Mouse (Mus musculus): ENCODE measurements around the gene Sele.

Sele gene

GRCm38 (mm10) chr1:164070461-164070860 is 22.4 kb downstream of the Sele start:
- in situ Hi-C loops (cut with MboI, MseI) = loop anchor here (25.0 kb wide), 1 partner anchor 1742 kb away; no protein-coding TSS in a partner anchor

DNA sequence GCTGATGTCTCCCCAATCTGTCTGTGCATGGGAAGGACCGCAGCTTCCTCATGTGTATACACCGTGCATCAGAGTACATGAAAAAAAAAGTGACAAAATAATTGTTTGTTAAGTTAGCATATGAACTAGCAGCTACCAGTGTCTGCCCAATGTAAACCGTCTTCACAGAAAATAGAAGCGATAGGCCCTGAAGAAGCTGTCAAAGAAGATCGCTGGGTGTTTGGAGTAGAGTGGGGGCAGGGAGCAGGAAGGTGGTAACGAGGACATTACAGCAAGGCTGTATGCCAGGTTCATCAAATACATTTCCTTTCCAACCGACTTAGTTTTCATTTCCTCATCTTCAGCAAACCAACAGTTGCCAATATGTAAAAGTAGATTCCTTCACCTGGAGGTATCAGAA is 23.1 kb downstream of the Sele start:
- in situ Hi-C loops (cut with MboI, MseI) = loop anchor here (25.0 kb wide), 1 partner anchor 1741 kb away; no protein-coding TSS in a partner anchor

DNA sequence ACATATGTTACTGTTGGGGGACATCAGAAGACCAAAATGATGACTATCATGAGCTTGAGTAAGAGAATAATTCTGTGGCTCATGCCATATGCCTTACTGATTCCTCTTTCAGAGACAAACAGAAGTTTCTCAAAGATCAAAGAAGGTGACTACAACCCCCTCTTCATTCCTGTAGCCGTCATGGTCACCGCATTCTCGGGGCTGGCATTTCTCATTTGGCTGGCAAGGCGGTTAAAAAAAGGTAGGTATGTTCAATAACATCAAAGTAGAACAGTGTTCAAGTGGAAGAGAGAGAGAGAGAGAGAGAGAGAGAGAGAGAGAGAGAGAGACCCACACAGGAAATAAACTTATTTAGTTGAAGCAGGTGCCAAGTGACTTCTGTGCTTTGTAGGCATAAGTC is 24.0 kb downstream of the Sele start:
- in situ Hi-C loops (cut with MboI, MseI) = loop anchor here (25.0 kb wide), 1 partner anchor 1740 kb away; no protein-coding TSS in a partner anchor

DNA sequence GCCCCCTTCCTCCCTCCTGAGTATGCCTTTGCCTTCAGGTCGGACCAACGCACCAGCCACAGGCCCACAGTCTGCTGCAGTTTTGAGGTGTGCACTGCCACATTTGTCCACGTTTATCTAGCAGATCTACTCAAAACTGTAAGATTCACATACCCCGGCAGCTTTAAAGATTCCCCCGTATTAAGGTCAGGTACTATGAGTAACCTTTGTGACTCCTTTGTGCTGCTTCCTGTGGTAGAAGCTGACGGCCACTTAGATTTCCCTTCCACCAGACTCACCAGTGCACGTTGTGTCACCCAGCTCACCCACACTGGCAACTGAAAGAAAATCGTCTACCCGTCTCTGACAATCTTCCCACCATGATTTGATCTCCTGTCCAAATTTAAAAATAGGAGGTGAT is 25.1 kb downstream of the Sele start:
- in situ Hi-C loops (cut with MboI, MseI) = loop anchor here (25.0 kb wide), 1 partner anchor 1739 kb away; no protein-coding TSS in a partner anchor

DNA sequence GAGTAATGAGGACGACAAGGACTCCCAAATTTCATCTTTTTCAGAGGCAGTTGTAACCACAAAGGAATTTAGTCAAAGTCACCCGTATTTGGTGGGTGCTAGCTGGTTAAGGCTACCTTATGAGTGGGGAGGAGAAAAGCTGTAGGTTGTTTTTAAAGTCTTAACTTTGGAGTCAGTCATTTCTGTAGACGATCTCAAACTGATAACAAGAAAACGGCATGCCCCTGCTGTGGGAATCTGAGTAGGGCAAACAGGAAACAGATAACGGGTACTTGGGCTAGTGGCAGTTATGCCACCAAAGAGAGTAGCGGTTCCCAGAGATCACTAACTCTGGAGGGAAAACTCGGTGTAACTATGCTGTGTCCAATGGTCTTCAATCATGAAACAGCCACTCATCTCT is 25.8 kb downstream of the Sele start:
- in situ Hi-C loops (cut with MboI, MseI) = loop anchor here (25.0 kb wide), 1 partner anchor 1738 kb away; no protein-coding TSS in a partner anchor

DNA sequence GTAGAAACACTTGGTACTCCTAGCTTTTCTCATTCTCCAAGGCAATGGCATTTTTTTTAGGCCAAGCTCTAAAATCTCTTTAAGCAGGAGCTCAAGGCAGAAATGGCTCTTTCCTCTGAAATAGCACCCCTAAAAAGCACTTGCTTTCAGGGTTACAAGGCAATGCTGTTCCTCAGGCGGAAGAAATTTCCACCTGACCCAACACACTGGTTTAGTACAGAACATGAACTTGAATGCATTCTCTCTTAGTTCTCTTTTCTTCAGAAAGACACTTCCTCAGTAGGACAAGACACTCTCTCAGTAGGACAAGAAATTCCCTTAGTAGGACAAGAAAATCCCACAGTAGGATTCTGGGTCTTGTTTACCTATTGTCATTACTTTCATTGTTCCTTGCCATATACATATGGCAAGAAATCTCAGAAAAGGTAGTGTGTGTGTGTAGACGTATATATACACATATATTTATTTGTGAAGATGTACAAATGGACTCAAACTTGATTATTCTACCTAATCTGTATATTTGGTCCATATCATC is 26.6 kb downstream of the Sele start:
- in situ Hi-C loops (cut with MboI, MseI) = loop anchor here (25.0 kb wide), 1 partner anchor 1738 kb away; no protein-coding TSS in a partner anchor

- in situ Hi-C loops (cut with MboI, MseI) = no loop called here
Observed at GRCm38 (mm10) chr1:164075416-164075815, 27.4 kb downstream of the Sele start.

DNA sequence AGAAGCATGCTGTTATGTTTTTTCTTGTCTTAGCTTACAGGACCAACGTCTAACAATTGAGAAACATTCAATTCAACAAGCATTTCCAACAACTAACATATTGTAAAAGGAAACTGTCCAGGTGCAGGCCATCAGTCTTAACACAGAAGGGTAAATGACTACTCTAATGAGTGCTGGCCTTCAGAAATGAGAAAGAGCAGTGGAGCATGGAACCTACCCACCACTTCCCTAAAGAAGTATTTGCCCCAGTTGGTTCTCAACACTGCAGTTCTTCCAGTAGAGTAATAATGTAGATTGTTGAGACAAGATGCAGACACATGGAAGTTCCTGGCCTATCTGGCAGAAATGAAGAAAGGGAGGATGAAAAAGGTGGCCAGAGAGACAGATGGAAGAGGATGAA is 28.4 kb downstream of the Sele start:
- in situ Hi-C loops (cut with MboI, MseI) = no loop called here

DNA sequence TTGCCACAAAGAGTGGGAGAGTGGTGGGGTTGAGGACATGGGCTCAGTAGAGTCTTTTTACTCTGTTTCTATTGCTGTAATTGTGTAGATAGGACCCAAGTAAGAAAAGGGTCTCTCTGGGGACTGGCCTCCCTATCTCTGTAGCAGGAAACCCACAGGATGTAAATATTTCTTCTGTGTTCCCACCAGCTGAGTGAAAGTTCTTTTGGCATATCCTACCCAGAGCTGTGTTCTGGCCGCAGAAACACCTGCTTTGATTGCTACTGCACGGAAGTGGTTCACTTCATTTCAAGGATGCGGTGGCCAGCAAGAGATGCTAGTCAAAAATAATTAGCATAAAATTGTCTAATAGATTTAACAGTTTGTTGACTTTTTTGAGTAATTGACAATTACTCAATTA is 29.0 kb downstream of the Sele start:
- in situ Hi-C loops (cut with MboI, MseI) = no loop called here

- in situ Hi-C loops (cut with MboI, MseI) = no loop called here
Observed at GRCm38 (mm10) chr1:164078323-164078741, 30.3 kb downstream of the Sele start.

DNA sequence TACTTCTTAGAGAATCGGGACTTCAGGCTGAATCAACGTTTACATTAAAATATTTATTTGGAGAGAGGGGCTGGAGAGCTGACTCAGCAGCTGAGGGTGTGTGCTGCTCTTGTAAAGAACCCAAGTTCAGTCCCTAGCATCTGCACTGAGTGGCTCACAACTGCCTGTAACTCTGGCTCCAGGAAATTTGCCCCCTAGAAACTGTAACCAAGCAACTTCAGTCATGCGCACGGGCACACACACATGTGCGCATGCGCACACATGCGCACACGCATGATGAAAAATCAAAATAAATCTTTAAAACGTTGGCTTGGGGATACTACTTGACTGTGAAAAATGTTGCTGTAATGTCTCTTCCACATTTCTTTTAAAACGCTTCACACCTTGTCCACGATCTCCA is 31.1 kb downstream of the Sele start:
- in situ Hi-C loops (cut with MboI, MseI) = no loop called here

GRCm38 (mm10) chr1:164083046-164083445 is 35.0 kb downstream of the Sele start:
- in situ Hi-C loops (cut with MboI, MseI) = no loop called here

- in situ Hi-C loops (cut with MboI, MseI) = no loop called here
Observed at GRCm38 (mm10) chr1:164086797-164087196, 38.8 kb downstream of the Sele start.

- in situ Hi-C loops (cut with MboI, MseI) = no loop called here
Observed at GRCm38 (mm10) chr1:164087872-164088271, 39.8 kb downstream of the Sele start.

DNA sequence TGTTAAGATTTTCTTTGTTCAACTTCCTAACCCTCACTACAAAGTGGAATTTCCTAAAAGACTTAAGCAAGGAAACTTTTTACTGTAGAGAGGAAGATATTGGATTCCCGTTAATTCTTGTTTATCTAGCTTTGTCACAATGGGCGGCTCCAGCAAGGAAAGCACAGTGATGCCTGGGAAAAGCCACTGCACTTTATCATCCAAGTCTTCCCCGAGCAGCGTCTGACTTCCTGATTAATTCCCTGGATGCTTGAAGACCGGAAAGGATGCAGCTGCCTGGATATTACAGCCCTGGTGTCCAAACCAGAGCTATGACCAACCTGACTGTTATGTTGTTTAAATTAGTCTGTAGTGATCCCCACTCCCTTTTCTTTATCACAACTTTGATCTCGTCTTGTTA is 48.7 kb downstream of the Sele start:
- in situ Hi-C loops (cut with MboI, MseI) = no loop called here

GRCm38 (mm10) chr1:164097911-164098310 is 49.9 kb downstream of the Sele start:
- in situ Hi-C loops (cut with MboI, MseI) = no loop called here

GRCm38 (mm10) chr1:164098372-164098771 is 50.3 kb downstream of the Sele start:
- in situ Hi-C loops (cut with MboI, MseI) = no loop called here
